Mouse (Mus musculus): ENCODE measurements around the gene Tanc2.

Gene Tanc2

GRCm38 (mm10) chr11:105835209-105835608 is 245.4 kb downstream of the Tanc2 start:
- no peak for DNase-seq (ENCODE audit: low spot score in 2 of 2)

- no peak for DNase-seq (ENCODE audit: low spot score in 2 of 2)
These were observed 246.6 kb downstream of the Tanc2 start for GRCm38 (mm10) chr11:105836344-105836891.

GRCm38 (mm10) chr11:105837962-105838361 is 248.2 kb downstream of the Tanc2 start:
- DNase-seq (ENCODE audit: low spot score in 2 of 2) = no peak

- DNase-seq (ENCODE audit: low spot score in 2 of 2) = no peak
These were observed 256.1 kb downstream of the Tanc2 start for GRCm38 (mm10) chr11:105845901-105846300.

- no peak for DNase-seq (ENCODE audit: low spot score in 2 of 2)
These were observed 265.7 kb downstream of the Tanc2 start for GRCm38 (mm10) chr11:105855504-105855903.

- DNase-seq (ENCODE audit: low spot score in 2 of 2) = no peak
These were observed 268.3 kb downstream of the Tanc2 start for GRCm38 (mm10) chr11:105858063-105858462.

GRCm38 (mm10) chr11:105885558-105885957 is 295.8 kb downstream of the Tanc2 start:
- DNase-seq (ENCODE audit: low spot score in 2 of 2) = no peak

- no peak for DNase-seq (ENCODE audit: low spot score in 2 of 2)
These were observed 297.5 kb downstream of the Tanc2 start for GRCm38 (mm10) chr11:105887281-105887680.

- DNase-seq (ENCODE audit: low spot score in 2 of 2) = no peak
These were observed 309.4 kb downstream of the Tanc2 start for GRCm38 (mm10) chr11:105899151-105899550.

GRCm38 (mm10) chr11:105901501-105901900 is 311.7 kb downstream of the Tanc2 start:
- DNase-seq (ENCODE audit: low spot score in 2 of 2) = no peak

- peak; percentile 30 to 43 for DNase-seq (ENCODE audit: low spot score in 2 of 2)
These were observed 313.2 kb downstream of the Tanc2 start for GRCm38 (mm10) chr11:105902956-105903355.

- peak; percentile 40 to 50 for DNase-seq (ENCODE audit: low spot score in 2 of 2)
These were observed 315.9 kb downstream of the Tanc2 start for GRCm38 (mm10) chr11:105905529-105906213.

GRCm38 (mm10) chr11:105907381-105907780 is 317.6 kb downstream of the Tanc2 start:
- DNase-seq (ENCODE audit: low spot score in 2 of 2) = peak in 1 of 2 experiments; percentile 18

GRCm38 (mm10) chr11:105908926-105909325 is 319.1 kb downstream of the Tanc2 start:
- no peak for DNase-seq (ENCODE audit: low spot score in 2 of 2)

GRCm38 (mm10) chr11:105909617-105910016 is 319.8 kb downstream of the Tanc2 start:
- DNase-seq (ENCODE audit: low spot score in 2 of 2) = no peak

- DNase-seq (ENCODE audit: low spot score in 2 of 2) = no peak
These were observed 321.4 kb downstream of the Tanc2 start for GRCm38 (mm10) chr11:105911149-105911548.

GRCm38 (mm10) chr11:105911592-105912375 is 322.0 kb downstream of the Tanc2 start:
- peak; percentile 39 to 75 for DNase-seq (ENCODE audit: low spot score in 2 of 2)

GRCm38 (mm10) chr11:105913580-105913979 is 323.8 kb downstream of the Tanc2 start:
- no peak for DNase-seq (ENCODE audit: low spot score in 2 of 2)

GRCm38 (mm10) chr11:105920098-105920785 is 330.5 kb downstream of the Tanc2 start:
- no peak for DNase-seq (ENCODE audit: low spot score in 2 of 2)

- no peak for DNase-seq (ENCODE audit: low spot score in 2 of 2)
These were observed 331.1 kb downstream of the Tanc2 start for GRCm38 (mm10) chr11:105920836-105921235.

- DNase-seq (ENCODE audit: low spot score in 2 of 2) = no peak
These were observed 331.5 kb downstream of the Tanc2 start for GRCm38 (mm10) chr11:105921275-105921674.
